Mouse (Mus musculus) hematopoietic multipotent progenitor cell, adult 10-12 weeks (in vitro differentiated cells): ENCODE data around the gene H2al2b. TPM values are rescaled to one million over a fixed set of nuclear protein-coding genes. Genes with fewer than 3 reads are reported as not detected.

Source experiments
- polyA plus RNA-seq: library from polyadenylated mRNA; stranded (reverse); fragments of >175 nt; gene quantifications from 2 replicates; pipeline ENCODE4 v1.2.3, GENCODE M21; 2012; ENCODE audit warnings: low replicate concordance

The H2al2b gene
- not detected in 2 replicates for polyA plus RNA-seq

DNA sequence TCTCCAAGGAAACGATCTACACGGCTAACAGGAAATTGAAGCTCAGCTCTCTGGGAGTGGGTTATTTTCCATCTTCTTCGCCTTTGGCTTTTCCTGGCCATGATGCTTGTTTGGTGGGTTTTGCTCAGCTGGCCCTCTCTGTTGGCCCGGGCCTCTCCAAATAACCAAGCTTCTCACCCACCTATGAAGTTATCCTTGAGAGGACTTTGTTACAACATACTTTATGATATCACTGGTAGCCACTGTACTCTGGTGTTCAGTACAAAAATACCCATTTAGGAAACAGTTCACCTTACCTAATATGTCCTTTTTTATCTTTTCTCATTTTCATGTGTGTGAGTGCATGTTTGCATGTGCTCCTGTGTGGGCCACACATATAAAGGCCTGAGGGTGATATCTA, at the start of gene H2al2b:
Gene H2al2b (minus strand): TSS at position 101 of the 400 bp plus-strand sequence.

Other genes with a start within 250 kb of the H2al2b start
- not detected in 2 replicates for gene H2al2c, start 121.6 kb downstream of the H2al2b start, polyA plus RNA-seq
- not detected in 2 replicates for gene Sry, start 57.0 kb downstream of the H2al2b start, polyA plus RNA-seq
- not detected in 2 replicates for gene Gm4064, start 75.5 kb upstream of the H2al2b start, polyA plus RNA-seq
- not detected in 2 replicates for gene Rbmy, start 110.0 kb upstream of the H2al2b start, polyA plus RNA-seq
- not detected in 2 replicates for gene Gm10256, start 110.0 kb upstream of the H2al2b start, polyA plus RNA-seq
- gene Gm10352, start 180.3 kb upstream of the H2al2b start, polyA plus RNA-seq: not detected in 2 replicates
- gene Gm29289, start 211.9 kb upstream of the H2al2b start, polyA plus RNA-seq: not detected in 2 replicates